Mouse (Mus musculus) mesoderm, embryonic 11.5 days (tissue): Measurements from ENCODE around the gene Secisbp2.

Experiments
- DNase-seq: peaks from one replicate; pipeline ENCODE4 v3.0.0-alpha.2; 2012; ENCODE audit warnings: low read depth, low spot score

Gene Secisbp2

DNA sequence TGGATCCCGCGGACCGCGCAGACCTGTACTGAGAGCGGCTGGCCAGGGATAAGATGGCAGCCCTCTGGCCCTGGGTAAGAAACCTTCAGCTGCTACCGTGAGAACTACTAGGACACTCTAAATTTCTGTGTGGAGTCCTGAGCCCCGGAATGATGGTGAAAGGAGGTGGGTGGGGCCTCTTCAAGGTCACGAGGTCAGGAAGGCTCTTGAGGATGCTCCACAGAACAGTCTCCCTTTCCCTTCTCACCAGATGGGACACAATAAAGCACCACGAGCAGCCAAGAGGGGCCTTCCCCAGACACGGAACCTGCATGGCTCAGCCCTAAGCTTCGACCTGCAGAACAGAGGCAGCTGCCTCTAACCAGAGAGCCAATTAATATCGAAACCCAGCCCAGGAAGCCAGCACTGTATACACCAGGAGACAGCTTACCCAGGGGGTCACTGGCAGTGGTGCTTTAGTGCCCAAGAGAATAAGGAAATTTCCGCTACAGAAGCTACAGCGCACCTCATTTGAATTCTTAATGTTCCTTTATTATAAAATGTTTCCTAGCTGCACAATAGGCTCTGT, 80.7 kb downstream of the Secisbp2 start:
- DNase-seq: no peak
